Mouse (Mus musculus) T-cell, adult 2 months (primary cell): ENCODE data around the gene Fntb.

Source experiments
- DNase-seq: peaks from one replicate; pipeline ENCODE4 v3.0.0; 2022; ENCODE audit warnings: low spot score

Fntb gene

GRCm38 (mm10) chr12:76889404-76890184, 124.2 kb downstream of the Fntb start:
- DNase-seq = peak; percentile 41

- DNase-seq = no peak
Measured at GRCm38 (mm10) chr12:76891160-76891559, 125.8 kb downstream of the Fntb start.

GRCm38 (mm10) chr12:76892910-76893695, 127.7 kb downstream of the Fntb start:
- no peak for DNase-seq

- DNase-seq = no peak
Measured at GRCm38 (mm10) chr12:76894792-76895559, 129.6 kb downstream of the Fntb start.

- DNase-seq = no peak
Measured at GRCm38 (mm10) chr12:76895777-76896176, 130.4 kb downstream of the Fntb start.

GRCm38 (mm10) chr12:76896566-76896965, 131.2 kb downstream of the Fntb start:
- no peak for DNase-seq

- no peak for DNase-seq
Measured at GRCm38 (mm10) chr12:76897006-76897405, 131.6 kb downstream of the Fntb start.

GRCm38 (mm10) chr12:76898141-76898540, 132.8 kb downstream of the Fntb start:
- DNase-seq = no peak

- DNase-seq = peak; percentile 64
Measured at GRCm38 (mm10) chr12:76899261-76899975, 134.0 kb downstream of the Fntb start.

- no peak for DNase-seq
Measured at GRCm38 (mm10) chr12:76901508-76902294, 136.3 kb downstream of the Fntb start.

GRCm38 (mm10) chr12:76906278-76906677, 140.9 kb downstream of the Fntb start:
- no peak for DNase-seq

- no peak for DNase-seq
Measured at GRCm38 (mm10) chr12:76909218-76909617, 143.8 kb downstream of the Fntb start.

GRCm38 (mm10) chr12:76910258-76910940, 145.0 kb downstream of the Fntb start:
- DNase-seq = no peak

GRCm38 (mm10) chr12:76911171-76911726, 145.9 kb downstream of the Fntb start:
- no peak for DNase-seq

- DNase-seq = no peak
Measured at GRCm38 (mm10) chr12:76912193-76912592, 146.8 kb downstream of the Fntb start.

GRCm38 (mm10) chr12:76916163-76916562, 150.8 kb downstream of the Fntb start:
- no peak for DNase-seq

GRCm38 (mm10) chr12:76918113-76918512, 152.7 kb downstream of the Fntb start:
- DNase-seq = no peak

- DNase-seq = no peak
Measured at GRCm38 (mm10) chr12:76918855-76919254, 153.5 kb downstream of the Fntb start.

- no peak for DNase-seq
Measured at GRCm38 (mm10) chr12:76920398-76920797, 155.0 kb downstream of the Fntb start.

- DNase-seq = no peak
Measured at GRCm38 (mm10) chr12:76920990-76921389, 155.6 kb downstream of the Fntb start.
